Mouse (Mus musculus): ENCODE results near the gene Atp13a2. TPM values are rescaled to one million over a fixed set of nuclear protein-coding genes. Genes with fewer than 3 reads are reported as not detected.

Atp13a2 gene
- polyA plus RNA-seq, 1 experiment from 2014 or later, result 43.2 TPM

DNA sequence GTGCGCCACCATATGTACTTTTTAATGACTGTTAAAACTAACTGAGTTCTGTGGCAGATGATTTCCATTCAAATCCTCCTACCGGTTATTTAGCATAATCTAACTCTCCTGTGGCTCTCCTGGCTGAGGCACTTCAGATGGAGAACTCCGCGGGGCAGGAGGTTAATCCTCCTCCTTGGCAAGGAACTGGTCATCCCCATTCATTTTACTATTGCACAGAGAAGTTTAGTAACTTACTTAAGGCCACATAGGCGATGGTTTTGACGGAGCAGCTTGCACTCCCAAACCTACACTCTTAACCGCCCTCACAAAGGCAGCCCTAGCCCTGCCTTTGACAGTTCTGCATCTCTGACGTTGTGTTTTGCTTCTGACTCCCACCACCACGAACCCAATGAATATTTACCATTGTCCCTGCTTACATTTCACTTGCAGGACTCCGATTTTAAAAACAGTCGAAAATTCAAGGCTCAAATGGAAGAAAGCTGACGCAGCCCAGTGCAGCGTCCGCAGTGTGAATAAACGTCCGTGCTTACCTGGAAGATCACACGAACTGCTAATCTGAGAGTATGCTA is 29.5 kb upstream of the Atp13a2 start:
- no peak for DNase-seq (ENCODE audit: low spot score)
- Histone ChIP-seq H3K27me3 (replicated peaks; ENCODE audit: low read depth, poor library complexity, severe bottlenecking) (peaks cover 14% of the 10 kb centered on the region; the same call in 1 of the 2 replicates), H3K4me1 (peaks cover 42% of the 10 kb centered on the region), H3K4me3 (peak overlapping the region; percentile 55), H3K27ac (replicated peaks) (peak overlapping the region; percentile 76), H3K36me3 (replicated peaks) (no peaks in the 10 kb centered on the region), H3K9me3 (no peaks in the 10 kb centered on the region)
- WGBS, result 7% methylated on average over 17 of the region's 17 CpGs

DNA sequence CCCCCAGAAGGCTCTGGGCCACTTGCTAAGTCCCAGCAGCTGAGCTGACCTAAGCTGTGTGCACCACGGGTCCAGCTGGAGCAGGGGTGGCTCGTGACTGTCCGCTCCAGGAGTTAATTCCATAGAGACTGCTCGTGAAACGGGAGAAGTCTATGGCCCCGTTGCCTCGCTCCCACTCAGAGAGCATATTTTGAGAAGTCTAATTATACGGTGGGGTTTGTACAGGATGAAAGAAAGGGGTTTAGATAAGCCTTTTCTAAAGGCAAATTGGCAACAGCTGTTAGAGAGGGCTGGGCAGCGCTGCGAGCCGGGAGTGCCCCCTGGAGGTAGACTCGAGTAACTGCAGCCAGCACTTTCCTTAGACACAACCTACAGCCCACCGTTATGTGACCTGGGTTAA is 28.9 kb upstream of the Atp13a2 start:
- H3K36me3 ChIP-seq (replicated peaks), result no peaks in the 10 kb centered on the region
- peak overlapping the region; percentile 76 for H3K27ac ChIP-seq (replicated peaks)
- peaks cover 47% of the 10 kb centered on the region for H3K4me1 ChIP-seq
- peaks cover 14% of the 10 kb centered on the region; the same call in 1 of the 2 replicates for H3K27me3 ChIP-seq (replicated peaks; ENCODE audit: low read depth, poor library complexity, severe bottlenecking)
- peak; percentile 84 for DNase-seq (ENCODE audit: low spot score)
- no peaks in the 10 kb centered on the region for H3K9me3 ChIP-seq
- peak overlapping the region; percentile 55 for H3K4me3 ChIP-seq
- WGBS, result under 1% methylated on average over 13 of the region's 13 CpGs

DNA sequence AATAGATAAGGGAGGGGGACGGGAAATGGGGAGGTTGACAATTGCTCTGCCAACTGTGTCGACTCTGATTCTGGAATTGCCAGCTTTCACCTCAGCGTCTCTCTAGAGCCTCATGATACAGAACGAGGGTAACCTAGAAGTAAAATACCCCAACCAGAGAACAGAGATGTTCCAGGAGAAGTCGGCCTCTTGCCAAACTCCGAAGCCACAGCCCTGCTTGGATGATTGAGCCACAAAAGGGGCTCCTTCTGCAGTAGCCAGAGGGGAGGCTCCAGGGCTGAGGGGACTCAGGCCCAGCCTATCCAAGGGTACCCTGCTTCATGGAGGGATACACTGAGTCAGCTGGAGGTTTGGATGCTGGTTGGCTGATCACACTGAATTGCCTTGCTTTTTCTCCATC is 28.4 kb upstream of the Atp13a2 start:
- no peak overlapping the region; the same call in 1 of the 2 replicates for H3K4me3 ChIP-seq
- 64% methylated on average over 6 of the region's 6 CpGs for WGBS
- H3K27ac ChIP-seq (replicated peaks), result 0 out of 2 replicates have a peak overlapping the region, but pooled peaks have one; percentile 76
- no peak for DNase-seq (ENCODE audit: low spot score)
- H3K27me3 ChIP-seq (replicated peaks; ENCODE audit: low read depth, poor library complexity, severe bottlenecking), result peaks cover 14% of the 10 kb centered on the region; the same call in 1 of the 2 replicates
- peaks cover 53% of the 10 kb centered on the region for H3K4me1 ChIP-seq
- H3K9me3 ChIP-seq, result no peaks in the 10 kb centered on the region
- no peaks in the 10 kb centered on the region for H3K36me3 ChIP-seq (replicated peaks)

DNA sequence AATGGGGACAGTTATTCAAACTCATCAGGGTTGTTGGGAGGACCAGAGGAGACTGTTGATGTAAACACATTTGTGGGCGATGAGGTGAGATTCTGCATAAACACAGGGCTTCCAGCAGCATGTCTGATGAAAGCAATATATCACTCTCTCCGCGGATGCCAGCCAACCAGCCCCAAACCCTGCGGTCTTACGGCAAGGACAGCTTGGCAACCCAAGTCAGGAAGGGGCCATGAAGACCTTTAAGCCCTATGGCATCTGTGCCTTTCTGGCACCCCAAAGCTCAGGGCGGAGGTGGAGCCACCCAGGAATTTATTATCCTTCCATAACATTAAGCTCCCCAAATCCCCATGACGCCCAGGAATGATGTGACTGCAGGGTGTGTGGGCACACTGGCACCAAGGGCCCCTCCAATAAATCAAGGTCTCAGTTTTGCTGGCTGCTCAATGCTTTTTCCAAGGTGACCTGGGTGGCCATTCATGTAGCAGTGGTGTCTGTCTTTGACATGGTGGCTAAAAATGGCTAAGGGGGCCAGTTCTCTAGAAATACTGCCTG is 27.5 kb upstream of the Atp13a2 start:
- H3K36me3 ChIP-seq (replicated peaks), result peaks cover 4% of the 10 kb centered on the region
- DNase-seq (ENCODE audit: low spot score), result no peak
- H3K27ac ChIP-seq (replicated peaks), result peak overlapping the region; percentile 1
- H3K9me3 ChIP-seq, result no peaks in the 10 kb centered on the region
- H3K27me3 ChIP-seq (replicated peaks; ENCODE audit: low read depth, poor library complexity, severe bottlenecking), result peaks cover 14% of the 10 kb centered on the region; the same call in 1 of the 2 replicates
- 91% methylated on average over 7 of the region's 7 CpGs for WGBS
- peaks cover 55% of the 10 kb centered on the region for H3K4me1 ChIP-seq
- no peak overlapping the region for H3K4me3 ChIP-seq

DNA sequence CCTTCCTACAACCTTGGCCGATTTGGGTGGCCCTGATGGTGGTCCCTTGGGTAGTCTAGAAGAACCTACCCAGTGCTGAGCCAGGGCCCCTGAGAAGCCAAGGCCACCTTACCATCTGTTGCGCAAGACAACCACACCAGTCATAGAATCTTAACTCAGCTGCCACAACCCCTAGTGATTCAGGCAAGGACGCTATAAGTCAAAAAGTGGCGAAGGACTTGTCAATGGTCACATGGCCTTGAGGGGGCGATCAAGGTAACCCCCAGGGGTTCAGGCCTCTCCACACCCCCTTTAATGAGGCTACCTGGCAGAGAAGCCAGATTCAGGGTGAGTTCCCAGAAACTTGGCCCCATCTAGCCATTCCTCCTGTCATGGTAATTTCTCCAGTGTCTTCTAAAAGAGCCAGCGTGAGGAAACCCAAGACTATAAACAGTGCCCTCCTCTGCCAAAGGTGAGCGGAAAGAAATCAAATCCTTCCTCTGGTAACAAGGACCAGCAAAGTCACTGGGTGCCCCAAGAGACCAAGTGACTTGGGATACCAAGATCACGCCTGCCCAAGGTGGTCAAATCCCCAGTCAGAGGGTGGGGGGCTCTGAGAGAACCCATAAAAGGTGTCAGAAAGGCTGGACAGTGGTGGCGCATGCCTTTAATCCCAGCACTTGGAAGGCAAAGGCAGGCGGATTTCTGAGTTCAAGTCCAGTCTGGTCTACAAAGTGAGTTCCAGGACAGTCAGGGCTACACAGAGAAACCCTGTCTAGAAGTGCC is 26.8 kb upstream of the Atp13a2 start:
- Histone ChIP-seq H3K27me3 (replicated peaks; ENCODE audit: low read depth, poor library complexity, severe bottlenecking) (peaks cover 14% of the 10 kb centered on the region; the same call in 1 of the 2 replicates), H3K4me3 (peak overlapping the region; percentile 93; the same call in 1 of the 2 replicates), H3K27ac (replicated peaks) (peak overlapping the region; percentile 95), H3K4me1 (peaks cover 55% of the 10 kb centered on the region), H3K9me3 (no peaks in the 10 kb centered on the region), H3K36me3 (replicated peaks) (peaks cover 4% of the 10 kb centered on the region)
- no peak for DNase-seq (ENCODE audit: low spot score)
- 78% methylated on average over 10 of the region's 10 CpGs for WGBS

DNA sequence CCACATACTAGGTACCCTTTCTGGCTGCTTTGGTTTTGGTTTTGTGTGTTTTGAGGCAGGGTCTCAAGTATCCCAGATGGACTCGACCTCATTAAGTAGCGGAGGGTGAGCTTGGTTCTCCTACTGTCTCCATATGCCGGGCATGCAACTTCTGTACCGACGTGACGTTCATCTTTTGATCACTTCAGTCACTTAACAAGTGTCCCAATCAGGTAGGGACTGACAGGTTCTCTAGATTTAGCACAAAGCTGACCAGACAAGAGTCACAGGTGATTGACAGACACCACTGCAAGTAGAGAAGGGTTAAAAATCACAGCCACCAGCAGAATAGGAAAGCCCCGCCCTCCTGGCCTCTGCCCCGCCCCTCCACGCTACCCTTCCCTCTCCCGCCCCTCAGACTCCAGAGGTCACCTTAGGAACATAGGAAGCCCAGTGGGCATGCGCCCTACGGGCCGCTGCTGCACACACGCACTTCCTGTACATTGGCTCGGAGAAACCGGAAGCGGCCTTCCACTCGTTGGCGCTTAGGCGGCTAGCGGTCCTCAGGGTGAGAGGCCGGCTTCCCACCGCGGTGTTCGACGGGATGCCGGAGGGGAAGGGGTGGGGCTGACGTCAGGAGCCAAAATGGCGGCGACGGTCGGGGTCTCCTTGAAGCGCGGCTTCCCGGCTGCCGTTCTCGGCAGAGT is 25.7 kb upstream of the Atp13a2 start, which contains the start of gene Sdhb:
Gene Sdhb (plus strand): TSS at position 423 of the 686 bp plus-strand sequence.
- 4% methylated on average over 37 of the region's 37 CpGs for WGBS
- H3K27me3 ChIP-seq (replicated peaks; ENCODE audit: low read depth, poor library complexity, severe bottlenecking), result peaks cover 7% of the 10 kb centered on the region; the same call in 1 of the 2 replicates
- peaks cover 8% of the 10 kb centered on the region for H3K36me3 ChIP-seq (replicated peaks)
- peaks cover 55% of the 10 kb centered on the region for H3K4me1 ChIP-seq
- no peaks in the 10 kb centered on the region for H3K9me3 ChIP-seq
- peak within 1 kb of the TSS; percentile 95 for H3K27ac ChIP-seq (replicated peaks)
- peak within 1 kb of the TSS; percentile 93 for H3K4me3 ChIP-seq
- peak; percentile 99 for DNase-seq (ENCODE audit: low spot score)

DNA sequence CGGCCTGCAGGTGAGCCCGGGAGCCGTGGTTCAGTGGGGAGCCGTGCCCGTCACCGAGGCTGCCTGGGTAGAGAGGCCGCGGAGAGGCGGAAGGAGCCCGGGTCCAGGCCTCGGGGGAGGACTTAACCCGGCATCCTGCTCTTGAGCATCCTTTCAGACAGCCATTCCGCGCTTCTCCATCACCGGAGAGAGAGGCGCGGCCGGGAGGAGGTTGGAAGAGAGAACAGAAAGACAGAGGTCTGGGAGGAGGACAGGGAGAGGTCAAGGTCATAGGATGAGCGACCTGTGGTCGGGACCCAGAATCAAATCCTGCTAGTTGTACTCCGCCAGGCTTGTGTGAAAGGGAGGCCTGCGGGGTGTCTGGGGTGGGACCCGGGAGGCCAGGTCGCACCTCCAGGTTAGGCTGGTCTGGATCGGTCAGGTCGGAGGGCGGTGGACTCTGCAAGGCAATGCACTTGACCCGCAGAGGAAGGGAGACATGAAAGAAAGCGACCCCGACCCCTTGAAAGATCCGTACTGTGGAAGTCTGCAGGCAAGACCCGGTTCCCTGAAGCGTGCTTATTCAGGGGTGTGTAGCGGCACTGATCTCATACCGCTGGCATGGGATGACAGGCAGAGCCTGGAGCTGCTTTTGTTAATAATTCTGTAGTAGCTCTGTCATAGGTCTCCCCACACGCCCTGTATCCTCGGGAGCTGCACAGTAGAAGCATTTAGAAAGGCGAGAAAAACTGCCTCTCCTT is 25.0 kb upstream of the Atp13a2 start:
- Histone ChIP-seq H3K27me3 (replicated peaks; ENCODE audit: low read depth, poor library complexity, severe bottlenecking) (peaks cover 6% of the 10 kb centered on the region; the same call in 1 of the 2 replicates), H3K36me3 (replicated peaks) (peaks cover 15% of the 10 kb centered on the region), H3K4me1 (peaks cover 54% of the 10 kb centered on the region), H3K27ac (replicated peaks) (peak overlapping the region; percentile 95), H3K4me3 (peak overlapping the region; percentile 93), H3K9me3 (no peaks in the 10 kb centered on the region)
- DNase-seq (ENCODE audit: low spot score), result no peak
- WGBS, result 2% methylated on average over 38 of the region's 38 CpGs

DNA sequence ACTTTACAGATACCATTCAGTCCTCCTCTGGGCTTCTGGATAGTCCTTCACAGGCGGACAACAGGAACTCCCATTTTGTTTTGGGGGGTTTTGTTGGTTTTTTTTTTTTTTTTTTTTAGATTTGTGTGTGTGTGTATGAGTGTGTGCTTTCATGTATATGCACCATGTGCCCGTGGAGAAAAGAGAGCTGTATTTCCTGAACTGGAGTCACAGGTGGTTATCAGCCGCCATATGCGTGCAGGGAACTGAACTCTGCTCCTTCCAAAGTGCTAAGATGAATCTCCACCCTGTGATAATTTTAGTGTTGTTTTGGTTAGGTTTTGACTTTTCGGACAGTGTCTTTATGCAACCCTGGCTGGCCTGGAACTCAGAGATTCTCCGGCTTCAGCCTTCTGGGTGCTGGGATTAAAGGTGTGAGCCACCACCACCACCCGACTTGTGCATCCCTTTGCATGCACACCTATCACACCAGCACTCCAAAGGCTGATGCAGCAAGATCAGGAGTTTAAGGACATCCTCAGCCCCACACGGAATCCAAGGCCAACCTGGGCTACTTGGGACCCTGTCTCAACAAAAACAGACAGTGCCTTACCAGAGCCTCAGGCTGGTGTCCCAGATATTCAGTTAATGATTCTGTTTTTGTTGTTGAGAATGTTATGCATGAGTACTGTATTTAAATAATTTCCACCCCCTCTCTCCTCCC is 24.3 kb upstream of the Atp13a2 start:
- no peak for DNase-seq (ENCODE audit: low spot score)
- H3K4me1 ChIP-seq, result peaks cover 46% of the 10 kb centered on the region
- WGBS, result 79% methylated on average over 8 of the region's 8 CpGs
- H3K9me3 ChIP-seq, result no peaks in the 10 kb centered on the region
- no peaks in the 10 kb centered on the region for H3K27me3 ChIP-seq (replicated peaks; ENCODE audit: low read depth, poor library complexity, severe bottlenecking)
- peak overlapping the region; percentile 93 for H3K4me3 ChIP-seq
- peaks cover 22% of the 10 kb centered on the region for H3K36me3 ChIP-seq (replicated peaks)
- peak overlapping the region; percentile 95; the same call in 1 of the 2 replicates for H3K27ac ChIP-seq (replicated peaks)

DNA sequence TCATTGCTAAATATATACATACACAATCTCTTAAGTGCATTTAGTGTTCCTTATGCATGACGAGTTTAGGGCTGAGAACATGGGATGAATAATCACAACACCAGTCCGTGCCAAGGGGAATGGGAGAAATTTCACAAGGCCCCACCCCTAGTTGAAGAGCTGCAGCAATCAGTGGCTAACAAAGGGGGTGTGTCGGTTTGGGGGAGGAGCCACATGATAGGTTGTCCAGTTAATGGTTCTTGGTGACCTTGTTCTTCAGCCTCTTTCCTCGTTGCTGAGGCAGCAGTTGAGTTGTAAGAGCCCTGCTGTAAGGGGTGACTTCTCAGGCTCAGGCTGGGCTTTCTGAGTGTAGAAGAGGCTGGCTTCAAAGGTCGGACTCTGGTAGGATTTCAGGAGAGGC is 23.7 kb upstream of the Atp13a2 start:
- no peak overlapping the region for H3K27ac ChIP-seq (replicated peaks)
- H3K9me3 ChIP-seq, result no peaks in the 10 kb centered on the region
- DNase-seq (ENCODE audit: low spot score), result no peak
- H3K36me3 ChIP-seq (replicated peaks), result peaks cover 28% of the 10 kb centered on the region
- WGBS, result 48% methylated on average over 5 of the region's 5 CpGs
- H3K4me1 ChIP-seq, result peaks cover 41% of the 10 kb centered on the region
- no peaks in the 10 kb centered on the region for H3K27me3 ChIP-seq (replicated peaks; ENCODE audit: low read depth, poor library complexity, severe bottlenecking)
- H3K4me3 ChIP-seq, result peak overlapping the region; percentile 93

DNA sequence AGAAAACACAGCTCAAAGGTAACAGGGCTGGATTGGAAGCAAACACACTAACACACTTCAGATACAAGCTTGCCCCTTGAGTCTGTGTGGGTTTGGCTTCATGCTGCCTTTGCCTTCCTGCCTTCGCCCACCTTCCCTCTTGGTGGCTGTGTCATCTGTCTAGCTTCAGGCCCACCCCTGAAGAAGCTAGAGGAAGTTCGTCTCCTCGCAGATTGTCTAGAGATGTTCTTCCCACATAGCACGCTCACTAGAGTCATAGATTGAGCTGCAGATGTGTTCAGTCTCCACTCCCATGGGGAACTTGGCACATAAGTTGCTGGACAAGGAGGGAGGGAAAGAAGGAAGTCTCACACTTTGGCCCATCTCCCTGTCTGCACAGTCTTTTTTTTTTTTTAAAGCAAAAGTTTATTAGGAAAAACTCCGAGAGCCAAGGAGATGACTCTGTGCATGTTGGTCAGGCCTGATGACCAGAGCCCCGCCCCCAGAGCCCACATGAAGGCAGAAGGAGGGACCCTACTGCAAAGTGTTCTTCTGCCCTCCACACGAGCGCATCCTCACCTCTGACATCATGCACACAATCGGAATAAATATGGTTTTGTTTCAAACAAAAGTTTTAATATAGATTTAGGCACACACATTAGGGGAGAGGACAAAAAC is 22.6 kb upstream of the Atp13a2 start:
- peaks cover 38% of the 10 kb centered on the region for H3K36me3 ChIP-seq (replicated peaks)
- no peak overlapping the region for H3K4me3 ChIP-seq
- DNase-seq (ENCODE audit: low spot score), result no peak
- no peaks in the 10 kb centered on the region for H3K9me3 ChIP-seq
- no peaks in the 10 kb centered on the region for H3K27me3 ChIP-seq (replicated peaks; ENCODE audit: low read depth, poor library complexity, severe bottlenecking)
- peaks cover 33% of the 10 kb centered on the region for H3K4me1 ChIP-seq
- WGBS, result 85% methylated on average over 9 of the region's 9 CpGs
- H3K27ac ChIP-seq (replicated peaks), result no peak overlapping the region

DNA sequence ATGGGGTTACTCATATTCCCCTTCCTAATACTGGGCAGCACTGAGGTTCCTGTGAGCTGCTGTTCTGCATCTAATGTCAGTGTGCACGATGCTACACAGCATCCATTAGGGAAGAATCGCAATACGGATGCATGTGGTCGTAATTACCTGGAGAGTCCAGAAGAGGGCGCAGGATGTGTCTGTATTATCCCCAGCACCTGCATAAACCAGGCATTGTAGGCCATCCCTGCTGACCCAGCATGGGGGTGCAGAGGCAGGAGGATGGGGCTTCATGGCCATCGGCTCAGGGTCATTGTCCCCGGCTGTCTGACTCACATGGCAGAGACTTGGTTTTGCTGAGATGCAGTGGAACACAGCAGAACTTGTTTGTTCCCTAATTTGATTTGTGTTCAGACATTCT is 22.1 kb upstream of the Atp13a2 start:
- no peaks in the 10 kb centered on the region for H3K27me3 ChIP-seq (replicated peaks; ENCODE audit: low read depth, poor library complexity, severe bottlenecking)
- 20% methylated on average over 7 of the region's 7 CpGs for WGBS
- H3K36me3 ChIP-seq (replicated peaks), result peaks cover 43% of the 10 kb centered on the region
- peaks cover 33% of the 10 kb centered on the region for H3K4me1 ChIP-seq
- H3K27ac ChIP-seq (replicated peaks), result no peak overlapping the region
- H3K4me3 ChIP-seq, result no peak overlapping the region
- DNase-seq (ENCODE audit: low spot score), result peak; percentile 78
- H3K9me3 ChIP-seq, result no peaks in the 10 kb centered on the region
